Comparison of ENCODE assay signal across 17 mouse cellular contexts in genomic region chr2:124550315-124550714, GRCm38 (mm10).
"Had no signal": no experiment of that assay in that cellular context is flagged by ENCODE, and none has a peak within 500 bp of the region (broad histone marks: within the 10 kb centered on the region; RNA-seq: fewer than 3 reads in every experiment).

No protein-coding gene starts in this region.

- H3K36me3 ChIP-seq: kidney, embryonic 15.5 days; limb, embryonic 10.5 days; liver, embryonic 15.5 days; stomach, embryonic 15.5 days had no signal

- H3K9ac ChIP-seq: kidney, embryonic 15.5 days; liver, embryonic 15.5 days; stomach, embryonic 15.5 days had no signal

- H3K27ac ChIP-seq: kidney, embryonic 15.5 days; limb, embryonic 10.5 days; liver, embryonic 15.5 days; macrophage; stomach, embryonic 15.5 days had no signal

- H3K4me2 ChIP-seq: kidney, embryonic 15.5 days; liver, embryonic 11.5 days; liver, embryonic 15.5 days; stomach, embryonic 15.5 days had no signal

- ATAC-seq: intestine, embryonic 16.5 days; midbrain, embryonic 16.5 days had no signal

- H3K27me3 ChIP-seq: kidney, embryonic 15.5 days; liver, embryonic 15.5 days; megakaryocyte, embryonic 14.5 days; stomach, embryonic 15.5 days had no signal

- DNase-seq: kidney, adult 2 months; kidney, postnatal 25 days; layer of hippocampus, adult 9-11 months; lung, adult 2 months; lung, postnatal 10 days; right cerebral cortex, postnatal 14 days; thymus, adult 2 months; thymus, postnatal 25 days had no signal

- H3K9me3 ChIP-seq: kidney, embryonic 15.5 days; limb, embryonic 10.5 days; liver, embryonic 15.5 days; megakaryocyte, embryonic 14.5 days; stomach, embryonic 15.5 days had no signal

- H3K4me1 ChIP-seq: limb, embryonic 10.5 days; liver, embryonic 15.5 days; stomach, embryonic 15.5 days had no signal

- H3K4me3 ChIP-seq: kidney, embryonic 15.5 days; limb, embryonic 10.5 days; liver, embryonic 15.5 days; megakaryocyte, embryonic 14.5 days; stomach, embryonic 15.5 days had no signal
